Mouse (Mus musculus): ENCODE results near the gene Wtap. TPM values are rescaled to one million over a fixed set of nuclear protein-coding genes. Genes with fewer than 3 reads are reported as not detected.

The Wtap gene
- total RNA-seq, 2 experiments from 2014 or later, result 78.3 to 79.2 TPM

Other genes with a start within 250 kb of the Wtap start
- gene Igf2r, start 224.5 kb downstream of the Wtap start, total RNA-seq (2021), result 10 to 100 TPM; 76.4 to 82.0 TPM
- gene Mas1, start 126.0 kb downstream of the Wtap start, total RNA-seq (2021), result not detected
- under 1 TPM; 0.25 to 0.37 TPM for gene Mrgprh, start 118.1 kb downstream of the Wtap start, total RNA-seq (2021)
- 1 to 10 TPM; 3.1 to 3.6 TPM for gene Pnldc1, start 83.9 kb downstream of the Wtap start, total RNA-seq (2021)
- 100 to 1,000 TPM; 256 to 260 TPM for gene Tcp1, start 78.5 kb downstream of the Wtap start, total RNA-seq (2021)
- 10 to 100 TPM; 86.7 to 89.9 TPM for gene Mrpl18, start 77.8 kb downstream of the Wtap start, total RNA-seq (2021)
- gene Acat3, start 53.6 kb downstream of the Wtap start, total RNA-seq (2021), result 1 to 10 TPM in 1 of 2 experiments, under 1 TPM in 1; 0.87 to 6.9 TPM
- gene Acat2, start 33.4 kb downstream of the Wtap start, total RNA-seq (2021), result 10 to 100 TPM; 56.5 to 57.6 TPM
- 100 to 1,000 TPM; 278 to 301 TPM for gene Sod2, start 12.7 kb upstream of the Wtap start, total RNA-seq (2021)
- under 1 TPM in 1 of 2 experiments, not detected in 1; 0.51 TPM for gene Gpr31b, start 58.1 kb upstream of the Wtap start, total RNA-seq (2021)
- 1 to 10 TPM; 1.2 TPM for gene Tcp10b, start 66.9 kb upstream of the Wtap start, total RNA-seq (2021)
- under 1 TPM; 0.70 to 0.90 TPM for gene Unc93a, start 137.6 kb upstream of the Wtap start, total RNA-seq (2021)
- gene Smok2a, start 227.0 kb upstream of the Wtap start, total RNA-seq (2021), result not detected
- not detected for gene Smok2b, start 236.1 kb upstream of the Wtap start, total RNA-seq (2021)